Mouse (Mus musculus): ENCODE measurements at regions not wholly inside any gene's neighbourhood (a gene's known extent, or its start where the extent isn't known, plus 50 kb on each side); places are given as distances from the start of the nearest gene placed in this dataset.

- no peak for TF ChIP-seq CTCF (IDR thresholded peaks at IDR 0.05 in 2 of 3, conservative IDR thresholded peaks at IDR 0.05 in 1 of 3; ENCODE audit: control insufficient read depth in 1 of 3, insufficient read depth in 1 of 3, low read depth in 2 of 3, low read length in 3 of 3, poor library complexity in 1 of 3, severe bottlenecking in 1 of 3)
- TF ChIP-seq CHD2 (IDR thresholded peaks at IDR 0.05; ENCODE audit: low read length): no peak
- TF ChIP-seq ZC3H11A (IDR thresholded peaks at IDR 0.05; ENCODE audit: low read depth, low read length): no peak
- no peak for TF ChIP-seq POLR2A (IDR thresholded peaks at IDR 0.05; ENCODE audit: control insufficient read depth in 1 of 2, insufficient read depth in 1 of 2, low read depth in 1 of 2, low read length in 2 of 2, poor library complexity in 1 of 2)
- no peak for TF ChIP-seq MXI1 (IDR thresholded peaks at IDR 0.05; ENCODE audit: low read depth, low read length)
- no peak for TF ChIP-seq SMC3 (IDR thresholded peaks at IDR 0.05; ENCODE audit: low read depth, low read length)
- TF ChIP-seq MAX (IDR thresholded peaks at IDR 0.05; ENCODE audit: low read length): no peak
- no peak for TF ChIP-seq CHD1 (IDR thresholded peaks at IDR 0.05; ENCODE audit: low read depth, low read length)
- no peak for TF ChIP-seq EP300 (IDR thresholded peaks at IDR 0.05; ENCODE audit: low read depth in 1 of 2, low read length in 2 of 2)
- TF ChIP-seq TAL1 (IDR thresholded peaks at IDR 0.05; ENCODE audit: low read length): no peak
- no peak for TF ChIP-seq RCOR1 (IDR thresholded peaks at IDR 0.05; ENCODE audit: low read depth, low read length)
- TF ChIP-seq TCF12 (IDR thresholded peaks at IDR 0.05; ENCODE audit: low read depth, low read length): no peak
Observed at GRCm38 (mm10) chr5:126680262-126680661, 561.3 kb upstream of the Tmem132c start.
